Mouse (Mus musculus) liver, embryonic 16.5 days (tissue): Measurements from ENCODE around the gene Cep295. TPM values are rescaled to one million over a fixed set of nuclear protein-coding genes. Genes with fewer than 3 reads are reported as not detected.
"Not testable (repeated sequence)": the region's sequence is repeated elsewhere in the genome, so short reads cannot be mapped to it uniquely, and the experiment has no call there.

ENCODE experiments used
- ATAC-seq: fragments of 200-750 bp; cut with Nextera tagmentation; 2 replicates; pipeline ENCODE4 v1.8.0; 2017; ENCODE audit warnings: low read depth, mild to moderate bottlenecking, moderate number of reproducible peaks, moderate library complexity
- H3K27ac ChIP-seq: fragments of 300-500 bp; sonication (generic); 2 replicates; pipeline ENCODE4 v1.5.1; 2014; ENCODE audit warnings: mild to moderate bottlenecking, low read length
- H3K27me3 ChIP-seq: fragments of 300-500 bp; sonication (generic); 2 replicates; pipeline ENCODE4 v1.6.1; 2014; ENCODE audit warnings: low read depth, low read length, mixed read lengths; ENCODE audit not compliant: control insufficient read depth, insufficient read depth
- H3K36me3 ChIP-seq: fragments of 300-500 bp; sonication (generic); 2 replicates; pipeline ENCODE4 v1.6.1; 2014; ENCODE audit warnings: mild to moderate bottlenecking; ENCODE audit not compliant: control insufficient read depth, insufficient read depth
- H3K4me1 ChIP-seq: fragments of 300-500 bp; sonication (generic); 2 replicates; pipeline ENCODE4 v1.6.1; 2014; ENCODE audit warnings: low read depth, low read length, mixed read lengths; ENCODE audit not compliant: control insufficient read depth
- H3K4me2 ChIP-seq: fragments of 300-500 bp; sonication (generic); 2 replicates; pipeline ENCODE4 v1.6.1; 2014; ENCODE audit warnings: low read depth, low read length, mixed read lengths
- H3K4me3 ChIP-seq: fragments of 300-500 bp; sonication (generic); 2 replicates; pipeline ENCODE4 v1.5.1; 2014; ENCODE audit warnings: low read depth, mild to moderate bottlenecking, low read length
- H3K9ac ChIP-seq: fragments of 300-500 bp; sonication (generic); 2 replicates; pipeline ENCODE4 v1.6.1; 2014; ENCODE audit warnings: low read depth, low read length
- H3K9me3 ChIP-seq: fragments of 300-500 bp; sonication (generic); replicated peaks from 2 replicates; pipeline ENCODE4 v1.6.1; 2016; ENCODE audit warnings: low read length; ENCODE audit not compliant: control insufficient read depth
- WGBS: fragments of 180-500 bp; shearing (Covaris S2); extraction: QIAGEN DNeasy Blood & Tissue Kit; methylation state at CpG from one replicate; pipeline ENCODE4 v1.1.7; 2014; ENCODE audit not compliant: insufficient replicate concordance; 5-methylcytosine and 5-hydroxymethylcytosine counted together
- polyA plus RNA-seq: library from polyadenylated mRNA; unstranded; fragments of >200 nt; fragmentation: Nextera tagmentation; extraction: Ambion mirVana; gene quantifications from 2 replicates; pipeline ENCODE4 v1.2.1, GENCODE M21; 2015

The Cep295 gene
- polyA plus RNA-seq, 1 experiment from 2014 or later = 6.9 TPM

DNA sequence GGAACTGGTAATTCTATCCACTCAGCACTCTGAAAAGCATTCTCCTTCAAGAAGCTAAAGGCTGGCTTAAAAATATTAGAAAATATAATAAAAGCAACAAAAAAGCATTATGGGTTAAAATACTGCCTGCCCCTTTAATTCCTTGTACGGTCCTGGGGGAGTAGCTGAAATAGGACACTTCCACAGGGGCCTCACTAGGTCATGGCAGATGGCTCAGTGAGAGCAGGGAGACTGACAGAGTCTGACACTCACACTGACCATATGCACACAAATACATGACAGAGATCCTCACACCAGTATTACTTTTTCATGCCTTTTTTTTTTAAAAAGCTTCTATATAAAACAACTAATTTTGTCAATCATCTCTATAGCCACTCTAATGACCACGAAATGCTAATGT, 7.7 kb downstream of the Cep295 start:
- Histone ChIP-seq H3K27ac (no peak overlapping the region), H3K27me3 (no peaks in the 10 kb centered on the region), H3K4me3 (no peak overlapping the region), H3K4me2 (no peak overlapping the region), H3K36me3 (peaks cover 20% of the 10 kb centered on the region), H3K9me3 (no peaks in the 10 kb centered on the region), H3K4me1 (no peaks in the 10 kb centered on the region), H3K9ac (no peak overlapping the region)
- WGBS = 75% methylated on average over 2 of the region's 2 CpGs
- no peak for ATAC-seq

GRCm38 (mm10) chr9:15337776-15338175, 19.8 kb downstream of the Cep295 start:
- H3K9me3 ChIP-seq = no peaks in the 10 kb centered on the region
- H3K36me3 ChIP-seq = peaks cover 64% of the 10 kb centered on the region
- H3K27ac ChIP-seq = no peak overlapping the region
- H3K27me3 ChIP-seq = no peaks in the 10 kb centered on the region
- H3K9ac ChIP-seq = no peak overlapping the region
- H3K4me1 ChIP-seq = no peaks in the 10 kb centered on the region
- H3K4me2 ChIP-seq = no peak overlapping the region
- no peak for ATAC-seq
- H3K4me3 ChIP-seq = no peak overlapping the region
- WGBS = 90% methylated on average over 4 of the region's 4 CpGs

- Histone ChIP-seq H3K4me1 (no peaks in the 10 kb centered on the region), H3K27me3 (no peaks in the 10 kb centered on the region), H3K36me3 (peaks cover 47% of the 10 kb centered on the region), H3K4me3 (no peak overlapping the region), H3K9ac (no peak overlapping the region), H3K9me3 (no peaks in the 10 kb centered on the region), H3K4me2 (no peak overlapping the region), H3K27ac (no peak overlapping the region)
- no peak for ATAC-seq
- WGBS = 61% methylated on average over 2 of the region's 2 CpGs
These were observed 39.3 kb downstream of the Cep295 start for GRCm38 (mm10) chr9:15318170-15318742.

- WGBS = 41% methylated on average over 5 of the region's 5 CpGs
- Histone ChIP-seq H3K27me3 (no peaks in the 10 kb centered on the region), H3K9me3 (no peaks in the 10 kb centered on the region), H3K36me3 (peaks cover 45% of the 10 kb centered on the region), H3K4me3 (no peak overlapping the region), H3K27ac (no peak overlapping the region), H3K9ac (no peak overlapping the region), H3K4me2 (no peak overlapping the region), H3K4me1 (no peaks in the 10 kb centered on the region)
- ATAC-seq = no peak
These were observed 40.1 kb downstream of the Cep295 start for GRCm38 (mm10) chr9:15317223-15318169.

DNA sequence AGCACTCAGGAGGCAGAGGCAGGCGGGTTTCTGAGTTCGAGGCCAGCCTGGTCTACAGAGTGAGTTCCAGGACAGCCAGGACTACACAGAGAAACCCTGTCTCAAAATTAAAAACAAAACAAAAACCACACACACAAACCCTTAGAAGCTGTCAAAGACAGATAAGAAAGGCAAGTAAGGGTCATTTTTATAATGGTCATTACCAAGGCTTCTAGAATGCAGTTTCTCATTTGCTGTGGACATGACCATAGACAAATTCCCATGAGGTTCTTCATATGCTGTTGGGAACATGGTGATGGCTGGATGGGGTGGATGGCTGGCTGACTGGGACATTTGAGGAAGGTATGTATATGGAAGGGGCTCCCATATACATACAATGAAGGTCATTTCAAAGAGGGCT, 41.3 kb downstream of the Cep295 start:
- H3K4me2 ChIP-seq, H3K9me3 ChIP-seq, H3K27ac ChIP-seq, H3K4me3 ChIP-seq, H3K4me1 ChIP-seq, ATAC-seq, H3K27me3 ChIP-seq, H3K9ac ChIP-seq: not testable (repeated sequence)
- H3K36me3 ChIP-seq = peaks cover 45% of the 10 kb centered on the region
- WGBS = 88% methylated on average over 1 of the region's 2 CpGs

DNA sequence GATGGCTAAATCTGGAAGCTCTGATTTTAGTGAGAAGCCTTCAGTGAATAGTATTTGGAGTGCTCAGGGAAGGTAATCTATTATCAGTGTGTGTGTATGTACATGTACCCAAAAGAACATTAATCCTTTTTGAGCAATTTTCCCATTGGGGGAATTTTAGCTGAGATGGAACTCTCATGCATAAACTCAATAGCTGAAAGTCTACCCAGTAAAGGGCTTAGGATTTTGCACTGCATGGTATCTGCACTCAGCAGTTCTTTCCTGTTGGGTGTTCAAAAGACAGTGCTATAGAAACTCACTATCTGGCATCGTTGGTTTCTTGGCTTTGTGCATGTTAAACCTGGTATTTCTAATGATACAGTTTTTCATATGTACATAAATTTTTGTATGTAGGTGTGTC, 43.0 kb downstream of the Cep295 start:
- no peaks in the 10 kb centered on the region for H3K9me3 ChIP-seq
- H3K36me3 ChIP-seq = peaks cover 54% of the 10 kb centered on the region

GRCm38 (mm10) chr9:15313633-15314032, 44.0 kb downstream of the Cep295 start:
- ATAC-seq = no peak
- WGBS = 70% methylated on average over 5 of the region's 5 CpGs

More for the DNA sequence above, 43.0 kb downstream of the Cep295 start:
- no peaks in the 10 kb centered on the region for H3K4me1 ChIP-seq
- H3K4me2 ChIP-seq = no peak overlapping the region
- ATAC-seq = no peak
- 80% methylated on average over 1 of the region's 1 CpGs for WGBS
- H3K4me3 ChIP-seq = no peak overlapping the region
- H3K27ac ChIP-seq = no peak overlapping the region
- H3K9ac ChIP-seq = no peak overlapping the region
- H3K27me3 ChIP-seq = no peaks in the 10 kb centered on the region

DNA sequence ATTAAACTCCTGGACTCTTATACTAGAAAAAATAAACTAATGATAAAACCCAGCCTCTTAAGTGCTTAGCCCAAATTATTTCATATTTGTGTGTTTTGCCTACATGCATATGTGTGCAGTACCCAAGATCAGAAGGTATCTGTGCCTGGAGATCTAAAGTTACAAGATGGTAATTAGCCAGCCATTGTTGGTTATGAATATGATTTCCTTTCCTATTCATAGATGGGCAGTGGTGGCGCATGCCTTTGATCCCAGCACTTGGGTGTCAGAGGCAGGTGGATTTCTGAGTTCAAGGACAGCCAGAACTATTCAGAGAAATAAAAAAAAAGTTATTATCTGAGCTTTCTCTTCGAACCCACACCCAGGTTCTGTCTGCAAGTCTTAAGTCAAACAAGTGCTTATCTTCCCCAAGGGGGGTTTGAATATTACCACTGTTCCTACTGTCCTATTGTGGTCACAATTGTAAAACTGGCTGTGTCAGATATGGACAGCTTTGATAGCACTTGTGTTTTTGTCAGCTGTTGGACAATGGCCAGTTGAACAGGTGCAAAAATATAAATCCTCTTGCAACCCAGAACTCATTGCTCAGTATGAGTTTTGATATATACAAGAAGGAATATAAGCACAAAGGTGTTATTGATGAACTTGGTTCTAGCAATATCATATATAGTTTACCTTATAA, 45.4 kb downstream of the Cep295 start:
- H3K4me1 ChIP-seq = peaks cover 13% of the 10 kb centered on the region
- ATAC-seq = peak; percentile 53; the same call in 1 of the 2 replicates
- H3K27ac ChIP-seq = no peak overlapping the region
- peaks cover 56% of the 10 kb centered on the region for H3K36me3 ChIP-seq
- H3K4me2 ChIP-seq = no peak overlapping the region
- no peaks in the 10 kb centered on the region for H3K27me3 ChIP-seq
- H3K9ac ChIP-seq = no peak overlapping the region
- H3K4me3 ChIP-seq = no peak overlapping the region
- WGBS = 50% methylated on average over 2 of the region's 2 CpGs
- H3K9me3 ChIP-seq = no peaks in the 10 kb centered on the region

More at GRCm38 (mm10) chr9:15313633-15314032, 44.0 kb downstream of the Cep295 start:
- Histone ChIP-seq H3K27me3 (no peaks in the 10 kb centered on the region), H3K9me3 (no peaks in the 10 kb centered on the region), H3K4me3 (no peak overlapping the region), H3K36me3 (peaks cover 62% of the 10 kb centered on the region), H3K9ac (no peak overlapping the region), H3K4me1 (peaks cover 7% of the 10 kb centered on the region), H3K27ac (no peak overlapping the region), H3K4me2 (no peak overlapping the region)
